Mouse (Mus musculus) ovary, postnatal 36 days (tissue): ENCODE measurements at regions not wholly inside any gene's neighbourhood (a gene's known extent, or its start where the extent isn't known, plus 50 kb on each side); places are given as distances from the start of the nearest gene placed in this dataset.

Source experiments
- DNase-seq: peaks from one replicate; pipeline ENCODE4 v3.0.0; 2022; ENCODE audit warnings: low spot score, mixed read lengths

GRCm38 (mm10) chr8:11092348-11092747 lies 84.1 kb upstream of the Irs2 start:
- no peak for DNase-seq

- DNase-seq = no peak
These were observed 83.6 kb upstream of the Irs2 start for GRCm38 (mm10) chr8:11091675-11092345.

GRCm38 (mm10) chr8:11088946-11089665 lies 80.8 kb upstream of the Irs2 start:
- peak; percentile 48 for DNase-seq

GRCm38 (mm10) chr8:11085244-11085643 lies 77.0 kb upstream of the Irs2 start:
- DNase-seq = peak; percentile 53

GRCm38 (mm10) chr8:11084051-11084533 lies 75.8 kb upstream of the Irs2 start:
- DNase-seq = peak; percentile 31

GRCm38 (mm10) chr8:11080813-11081212 lies 72.6 kb upstream of the Irs2 start:
- DNase-seq = no peak

- DNase-seq = no peak
These were observed 71.5 kb upstream of the Irs2 start for GRCm38 (mm10) chr8:11079805-11080204.

- peak; percentile 28 for DNase-seq
These were observed 68.9 kb upstream of the Irs2 start for GRCm38 (mm10) chr8:11077138-11077537.

GRCm38 (mm10) chr8:11071162-11071561 lies 62.9 kb upstream of the Irs2 start:
- no peak for DNase-seq

GRCm38 (mm10) chr8:11067450-11067849 lies 59.2 kb upstream of the Irs2 start:
- DNase-seq = no peak

- no peak for DNase-seq
These were observed 57.7 kb upstream of the Irs2 start for GRCm38 (mm10) chr8:11065990-11066389.

GRCm38 (mm10) chr8:11065303-11065702 lies 57.0 kb upstream of the Irs2 start:
- DNase-seq = no peak

- no peak for DNase-seq
These were observed 54.8 kb upstream of the Irs2 start for GRCm38 (mm10) chr8:11063058-11063457.

GRCm38 (mm10) chr8:11062348-11062946 lies 54.2 kb upstream of the Irs2 start:
- no peak for DNase-seq

- DNase-seq = no peak
These were observed 53.5 kb upstream of the Irs2 start for GRCm38 (mm10) chr8:11061711-11062110.

- no peak for DNase-seq
These were observed 52.3 kb upstream of the Irs2 start for GRCm38 (mm10) chr8:11060604-11061003.

- DNase-seq = no peak
These were observed 50.1 kb upstream of the Irs2 start for GRCm38 (mm10) chr8:11058392-11058791.
